Mouse (Mus musculus) embryonic facial prominence, embryonic 10.5 days (tissue): Measurements from ENCODE around the gene Dennd2a. TPM values are rescaled to one million over a fixed set of nuclear protein-coding genes. Genes with fewer than 3 reads are reported as not detected.

Experiments used
- DNase-seq: peaks from one replicate; pipeline ENCODE4 v3.0.0-alpha.2; 2017; ENCODE audit warnings: low spot score
- H3K27ac ChIP-seq: fragments of 300-500 bp; sonication (generic); replicated peaks from 2 replicates; pipeline ENCODE4 v1.5.1; 2016; ENCODE audit warnings: mild to moderate bottlenecking
- H3K27me3 ChIP-seq: fragments of 300-500 bp; sonication (generic); replicated peaks from 2 replicates; pipeline ENCODE4 v1.6.1; 2016; ENCODE audit warnings: low read depth, mild to moderate bottlenecking; ENCODE audit not compliant: poor library complexity, severe bottlenecking
- H3K36me3 ChIP-seq: fragments of 300-500 bp; sonication (generic); replicated peaks from 2 replicates; pipeline ENCODE4 v1.6.1; 2016; ENCODE audit warnings: mild to moderate bottlenecking, moderate library complexity
- H3K4me1 ChIP-seq: fragments of 300-500 bp; sonication (generic); 2 replicates; pipeline ENCODE4 v1.6.1; 2016
- H3K4me3 ChIP-seq: fragments of 300-500 bp; sonication (generic); 2 replicates; pipeline ENCODE4 v1.5.1; 2016; ENCODE audit warnings: mild to moderate bottlenecking, moderate library complexity
- H3K9me3 ChIP-seq: fragments of 300-500 bp; sonication (generic); 2 replicates; pipeline ENCODE4 v1.6.1; 2016; ENCODE audit warnings: mild to moderate bottlenecking
- WGBS: fragments of 180-500 bp; shearing (Covaris S2); methylation state at CpG from one replicate; pipeline ENCODE4 v1.1.7; 2016; 5-methylcytosine and 5-hydroxymethylcytosine counted together
- polyA plus RNA-seq: library from polyadenylated mRNA; unstranded; fragments of >200 nt; fragmentation: Nextera tagmentation; extraction: Ambion mirVana; gene quantifications from 2 replicates; pipeline ENCODE4 v1.2.1, GENCODE M21; 2016

The Dennd2a gene
- polyA plus RNA-seq, 1 experiment from 2014 or later = 34.3 TPM

- Histone ChIP-seq H3K4me1 (peaks cover 4% of the 10 kb centered on the region; the same call in 1 of the 2 replicates), H3K27ac (0 out of 2 replicates have a peak overlapping the region, but pooled peaks have one; percentile 14), H3K27me3 (no peaks in the 10 kb centered on the region), H3K9me3 (no peaks in the 10 kb centered on the region), H3K36me3 (peaks cover 99% of the 10 kb centered on the region), H3K4me3 (no peak overlapping the region)
- WGBS = 67% methylated on average over 5 of the region's 5 CpGs
- peak; percentile 30 for DNase-seq
Observed at GRCm38 (mm10) chr6:39491203-39491602, 66.5 kb downstream of the Dennd2a start.

- Histone ChIP-seq H3K27me3 (no peaks in the 10 kb centered on the region), H3K9me3 (peaks cover 6% of the 10 kb centered on the region; the same call in 1 of the 2 replicates), H3K27ac (no peak overlapping the region), H3K4me1 (peaks cover 4% of the 10 kb centered on the region; the same call in 1 of the 2 replicates), H3K4me3 (no peak overlapping the region), H3K36me3 (peaks cover 100% of the 10 kb centered on the region)
- no peak for DNase-seq
- WGBS = 87% methylated on average over 8 of the region's 8 CpGs
Observed at GRCm38 (mm10) chr6:39488292-39488691, 69.4 kb downstream of the Dennd2a start.

DNA sequence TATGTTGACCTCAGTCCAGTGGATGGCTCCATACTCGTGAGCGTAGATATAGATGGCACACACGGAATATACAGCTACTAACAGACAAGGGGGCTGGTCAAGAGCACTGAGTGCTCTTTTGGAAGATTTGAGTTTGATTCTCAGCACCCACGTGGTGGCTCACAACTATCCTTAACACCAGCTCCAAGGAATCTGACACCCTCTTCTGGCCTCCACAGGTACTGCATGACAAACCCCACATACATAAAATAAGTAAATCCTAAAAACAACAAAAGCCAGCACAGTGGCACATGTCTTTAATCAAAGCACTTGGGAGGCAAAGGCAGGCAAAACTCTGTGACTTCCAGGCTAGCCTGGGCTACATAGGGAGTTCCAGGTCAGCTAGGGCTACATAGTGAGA is 74.0 kb downstream of the Dennd2a start:
- H3K4me3 ChIP-seq = no peak overlapping the region
- H3K9me3 ChIP-seq = peaks cover 6% of the 10 kb centered on the region; the same call in 1 of the 2 replicates
- no peaks in the 10 kb centered on the region for H3K4me1 ChIP-seq
- 95% methylated on average over 4 of the region's 4 CpGs for WGBS
- H3K27me3 ChIP-seq = no peaks in the 10 kb centered on the region
- no peak overlapping the region for H3K27ac ChIP-seq
- DNase-seq = no peak
- peaks cover 97% of the 10 kb centered on the region for H3K36me3 ChIP-seq

- Histone ChIP-seq H3K36me3 (peaks cover 97% of the 10 kb centered on the region), H3K4me3 (no peak overlapping the region), H3K27me3 (no peaks in the 10 kb centered on the region), H3K27ac (0 out of 2 replicates have a peak overlapping the region, but pooled peaks have one; percentile 3), H3K4me1 (peaks cover 21% of the 10 kb centered on the region), H3K9me3 (peaks cover 3% of the 10 kb centered on the region; the same call in 1 of the 2 replicates)
- 71% methylated on average over 8 of the region's 8 CpGs for WGBS
- no peak for DNase-seq
Observed at GRCm38 (mm10) chr6:39478509-39479150, 79.0 kb downstream of the Dennd2a start.

DNA sequence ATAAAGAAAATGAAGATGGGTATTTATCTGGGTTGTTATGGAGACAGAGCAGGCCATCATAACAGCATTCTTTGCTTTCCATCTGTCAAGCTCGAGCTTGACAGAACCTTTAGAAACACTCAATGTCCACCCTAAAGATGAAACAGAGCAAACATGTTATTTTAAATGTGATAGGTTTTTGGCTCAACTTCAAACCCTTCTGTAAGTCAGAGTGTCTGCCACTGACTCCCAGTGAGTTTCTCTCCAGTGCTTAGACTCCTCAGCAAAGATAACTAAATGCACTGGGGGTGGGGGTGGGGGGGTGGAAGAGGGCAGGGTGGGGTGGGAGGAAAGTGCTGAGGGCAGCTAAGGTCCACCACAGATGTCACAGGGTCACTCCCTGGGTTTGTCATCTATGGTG is 81.0 kb downstream of the Dennd2a start:
- Histone ChIP-seq H3K4me1 (peaks cover 36% of the 10 kb centered on the region), H3K27ac (no peak overlapping the region), H3K4me3 (no peak overlapping the region), H3K36me3 (peaks cover 97% of the 10 kb centered on the region), H3K27me3 (no peaks in the 10 kb centered on the region), H3K9me3 (no peaks in the 10 kb centered on the region)
- 73% methylated on average over 1 of the region's 1 CpGs for WGBS
- no peak for DNase-seq

DNA sequence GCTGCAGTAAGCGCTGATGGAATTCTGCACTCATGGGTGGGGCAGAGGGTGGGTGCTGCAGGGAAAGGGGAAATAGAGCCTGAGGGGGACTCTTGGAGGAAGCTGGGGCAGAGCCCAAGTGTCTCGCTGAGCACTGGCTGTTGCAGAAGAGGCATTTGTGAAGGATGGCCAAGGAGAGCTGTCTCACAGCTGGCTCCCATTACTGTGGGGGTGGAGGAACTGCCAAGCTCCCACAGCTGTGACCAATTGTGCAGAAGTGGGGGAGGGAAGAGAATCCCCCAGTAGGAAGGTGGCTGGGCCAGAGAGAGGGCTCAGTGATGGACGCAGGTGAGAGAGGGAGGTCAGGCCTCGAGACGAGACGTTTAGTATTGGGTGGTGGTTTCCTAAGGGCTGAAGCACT is 83.2 kb downstream of the Dennd2a start:
- Histone ChIP-seq H3K9me3 (no peaks in the 10 kb centered on the region), H3K27me3 (no peaks in the 10 kb centered on the region), H3K4me1 (peaks cover 36% of the 10 kb centered on the region), H3K27ac (peak overlapping the region; percentile 73), H3K4me3 (peak overlapping the region; percentile 33; the same call in 1 of the 2 replicates), H3K36me3 (peaks cover 100% of the 10 kb centered on the region)
- 31% methylated on average over 6 of the region's 6 CpGs for WGBS
- DNase-seq = peak; percentile 88

- Histone ChIP-seq H3K4me1 (peaks cover 36% of the 10 kb centered on the region), H3K27ac (peak overlapping the region; percentile 73; the same call in 1 of the 2 replicates), H3K36me3 (peaks cover 100% of the 10 kb centered on the region), H3K4me3 (no peak overlapping the region), H3K27me3 (no peaks in the 10 kb centered on the region), H3K9me3 (no peaks in the 10 kb centered on the region)
- DNase-seq = no peak
- 47% methylated on average over 5 of the region's 5 CpGs for WGBS
Observed at GRCm38 (mm10) chr6:39472837-39473236, 84.8 kb downstream of the Dennd2a start.

- peaks cover 100% of the 10 kb centered on the region for H3K36me3 ChIP-seq
Observed at GRCm38 (mm10) chr6:39472271-39472670, 85.4 kb downstream of the Dennd2a start.

GRCm38 (mm10) chr6:39470076-39470475 is 87.6 kb downstream of the Dennd2a start:
- peaks cover 96% of the 10 kb centered on the region for H3K36me3 ChIP-seq
- whole genome bisulfite sequencing = 93% methylated on average over 14 of the region's 14 CpGs
- no peak for DNase-seq

More at GRCm38 (mm10) chr6:39472271-39472670, 85.4 kb downstream of the Dennd2a start:
- no peaks in the 10 kb centered on the region for H3K9me3 ChIP-seq
- no peaks in the 10 kb centered on the region for H3K27me3 ChIP-seq
- H3K4me3 ChIP-seq = no peak overlapping the region
- peaks cover 36% of the 10 kb centered on the region for H3K4me1 ChIP-seq
- no peak overlapping the region for H3K27ac ChIP-seq
- 79% methylated on average over 4 of the region's 4 CpGs for WGBS
- no peak for DNase-seq

GRCm38 (mm10) chr6:39469427-39469826 is 88.2 kb downstream of the Dennd2a start:
- Histone ChIP-seq H3K9me3 (no peaks in the 10 kb centered on the region), H3K4me1 (peaks cover 23% of the 10 kb centered on the region), H3K4me3 (no peak overlapping the region), H3K36me3 (peaks cover 96% of the 10 kb centered on the region), H3K27ac (no peak overlapping the region), H3K27me3 (no peaks in the 10 kb centered on the region)
- DNase-seq = no peak
- WGBS = 89% methylated on average over 5 of the region's 5 CpGs

More at GRCm38 (mm10) chr6:39470076-39470475, 87.6 kb downstream of the Dennd2a start:
- Histone ChIP-seq H3K4me1 (peaks cover 30% of the 10 kb centered on the region), H3K4me3 (no peak overlapping the region), H3K27me3 (no peaks in the 10 kb centered on the region), H3K9me3 (no peaks in the 10 kb centered on the region), H3K27ac (no peak overlapping the region)

- no peaks in the 10 kb centered on the region for H3K27me3 ChIP-seq
- H3K4me3 ChIP-seq = no peak overlapping the region
- H3K27ac ChIP-seq = no peak overlapping the region
- H3K36me3 ChIP-seq = peaks cover 71% of the 10 kb centered on the region
- DNase-seq = peak; percentile 81
- no peaks in the 10 kb centered on the region for H3K4me1 ChIP-seq
- H3K9me3 ChIP-seq = peaks cover 8% of the 10 kb centered on the region
- whole genome bisulfite sequencing = 52% methylated on average over 16 of the region's 16 CpGs
Observed at GRCm38 (mm10) chr6:39462621-39463538, 94.8 kb downstream of the Dennd2a start.

DNA sequence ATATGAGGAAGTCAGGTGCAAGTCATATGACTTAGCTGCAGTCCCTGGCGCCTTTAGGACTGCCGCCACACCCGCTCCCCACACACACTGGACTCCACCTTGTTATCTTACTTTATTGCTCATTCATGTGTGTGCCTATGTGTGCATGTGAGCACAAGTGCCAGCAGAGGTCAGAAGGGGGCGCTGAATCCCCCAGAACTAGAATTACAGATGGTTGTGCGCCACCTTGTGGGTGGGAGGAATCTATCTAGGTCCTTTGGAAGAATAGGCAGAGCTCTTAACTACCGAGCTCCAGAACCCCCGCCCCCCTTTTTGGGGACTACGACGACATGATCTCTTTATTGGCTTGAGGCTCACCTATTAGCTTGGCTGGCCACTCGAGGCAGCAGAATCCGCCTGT is 97.6 kb downstream of the Dennd2a start:
- Histone ChIP-seq H3K27ac (no peak overlapping the region), H3K36me3 (peaks cover 46% of the 10 kb centered on the region), H3K4me3 (no peak overlapping the region), H3K27me3 (no peaks in the 10 kb centered on the region), H3K4me1 (no peaks in the 10 kb centered on the region), H3K9me3 (peaks cover 8% of the 10 kb centered on the region)
- WGBS = 94% methylated on average over 11 of the region's 11 CpGs
- DNase-seq = no peak
